Mouse (Mus musculus): ENCODE results near the gene Ush2a.

The Ush2a gene

DNA sequence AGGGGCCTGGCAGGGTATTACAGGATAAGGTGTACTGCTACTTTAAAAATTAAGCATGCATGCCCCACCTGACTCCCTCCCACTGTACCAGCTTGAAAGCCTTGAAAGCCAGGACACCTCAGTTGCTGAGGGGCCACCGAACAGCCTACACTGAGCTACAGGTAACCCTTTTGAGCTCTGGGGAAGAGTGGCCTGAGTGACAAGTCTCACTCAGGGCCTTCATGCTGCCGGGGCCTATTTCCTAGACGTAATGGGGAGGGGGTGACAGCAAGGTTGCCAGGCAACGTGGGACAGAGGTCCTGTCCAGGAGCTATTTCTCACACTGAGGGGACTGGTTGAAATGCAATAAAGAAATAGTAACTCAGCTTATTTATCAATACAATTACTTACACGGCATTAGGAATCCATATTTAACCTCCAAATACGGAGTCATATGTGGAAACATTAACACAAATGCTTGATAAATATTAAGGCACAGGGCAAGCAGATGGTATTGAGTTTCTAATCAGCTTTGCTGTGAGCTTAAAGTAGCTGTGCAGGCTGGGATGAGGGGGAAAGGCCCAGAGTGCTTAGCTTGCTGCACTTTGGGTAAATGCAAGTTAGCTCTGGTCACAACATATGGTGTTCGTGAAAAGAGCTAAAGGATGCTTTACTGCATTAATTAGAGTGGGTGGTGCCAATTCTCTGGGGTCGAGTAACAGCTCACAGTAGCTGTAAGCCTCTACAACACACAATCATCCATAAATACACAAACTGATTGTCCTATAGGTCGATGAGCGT lies at the start of gene Ush2a:
Ush2a (plus strand) TSS at position 121 of the 780 bp plus-strand sequence.
- in situ Hi-C loops (cut with MboI, MseI) = no loop called here

DNA sequence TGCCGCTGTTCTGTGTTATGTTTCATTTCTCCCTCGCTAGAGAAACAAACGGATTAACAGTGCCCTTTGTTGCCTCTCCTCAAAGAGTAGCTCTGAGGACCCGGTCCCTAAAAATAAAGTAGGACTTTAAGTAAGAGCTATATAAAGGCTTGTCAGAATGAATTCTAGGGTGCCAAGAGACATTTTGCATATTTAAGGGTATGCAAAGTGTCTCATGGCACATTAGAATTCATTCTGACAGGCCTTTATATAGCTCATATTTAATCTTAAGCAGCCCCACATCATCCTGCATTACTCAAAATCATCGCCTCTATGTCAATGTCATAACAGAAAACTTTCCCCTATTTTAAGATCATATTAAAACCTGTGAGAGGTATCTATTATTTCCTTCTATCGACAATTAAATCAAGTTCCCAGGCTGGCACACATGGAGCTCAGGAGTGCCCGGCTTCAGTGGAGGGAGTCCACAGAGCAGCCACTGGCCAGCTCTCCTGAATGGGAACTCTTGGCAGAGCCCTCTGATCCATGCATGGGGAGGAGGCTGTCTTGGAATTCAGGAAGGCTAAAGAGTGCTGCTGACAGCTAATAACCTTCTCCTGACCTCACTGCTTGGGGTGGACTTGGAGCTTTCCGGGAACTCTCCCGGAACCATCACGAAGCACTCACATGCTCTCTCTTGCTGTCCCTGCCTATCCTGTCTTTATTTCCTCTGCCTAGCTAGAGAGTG lies 46.8 kb upstream of the Ush2a start:
- in situ Hi-C loops (cut with MboI, MseI) = loop anchor here (10.0 kb wide), 1 partner anchor 1890 kb away; no protein-coding TSS in a partner anchor

DNA sequence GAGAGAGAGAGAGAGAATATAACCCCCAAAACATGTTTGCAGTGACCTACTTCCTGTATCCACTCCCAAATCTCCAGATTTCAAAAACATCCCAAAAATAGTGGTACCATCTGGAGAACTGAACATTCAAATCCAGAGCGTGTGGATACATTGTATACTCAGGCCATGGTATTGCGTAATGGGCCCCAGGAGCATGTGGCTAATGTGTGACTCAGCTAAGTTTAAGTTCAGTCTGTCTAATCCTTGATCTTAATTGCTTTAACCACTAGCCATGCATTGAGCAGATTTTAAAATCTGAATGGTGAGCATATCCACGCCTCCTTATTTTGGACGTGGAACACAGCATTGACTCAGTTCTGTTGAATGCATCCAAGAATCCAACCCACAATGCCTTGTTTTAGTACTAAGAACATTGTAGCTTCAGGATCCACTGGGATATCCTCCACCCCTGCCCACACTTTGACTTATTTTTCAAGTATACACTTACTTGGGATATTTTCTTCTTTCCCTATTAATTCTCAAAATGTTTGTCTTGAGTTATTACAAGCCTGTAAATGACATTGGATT lies 40.5 kb upstream of the Ush2a start:
- in situ Hi-C loops (cut with MboI, MseI) = loop anchor here (10.0 kb wide), 1 partner anchor 153 kb away; no protein-coding TSS in a partner anchor

DNA sequence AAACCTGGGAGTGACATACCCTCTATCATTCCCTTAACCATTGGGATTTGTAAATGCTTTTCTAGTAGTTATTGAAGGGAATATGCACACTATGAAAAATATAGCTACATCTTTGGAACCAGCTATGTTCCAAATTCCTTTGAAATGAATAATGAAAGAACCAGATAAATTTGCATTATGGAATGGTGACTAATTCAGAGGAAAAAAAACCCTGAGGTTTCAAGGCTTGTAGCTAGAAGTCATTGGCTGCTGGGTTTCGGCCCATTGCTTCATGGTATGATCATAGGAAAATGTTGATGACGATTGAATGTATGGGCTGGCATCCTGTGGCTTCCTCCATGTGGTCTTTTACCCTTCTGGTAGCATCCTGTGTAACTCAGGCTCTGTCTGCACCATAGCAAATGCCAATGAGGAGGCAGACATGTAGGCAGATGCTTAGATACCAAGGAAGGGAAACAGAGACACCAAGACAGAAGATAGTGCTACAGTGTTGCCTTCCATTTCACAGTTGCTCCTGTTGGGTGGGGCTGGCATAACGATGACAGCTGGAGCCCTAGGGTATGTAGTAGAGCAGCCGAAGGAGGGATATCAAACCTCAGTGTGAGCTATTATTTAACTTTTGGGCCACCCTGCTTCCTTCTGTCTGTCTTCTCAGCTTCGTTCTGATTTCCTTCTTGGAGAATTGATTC lies 28.6 kb upstream of the Ush2a start:
- in situ Hi-C loops (cut with MboI, MseI) = no loop called here

DNA sequence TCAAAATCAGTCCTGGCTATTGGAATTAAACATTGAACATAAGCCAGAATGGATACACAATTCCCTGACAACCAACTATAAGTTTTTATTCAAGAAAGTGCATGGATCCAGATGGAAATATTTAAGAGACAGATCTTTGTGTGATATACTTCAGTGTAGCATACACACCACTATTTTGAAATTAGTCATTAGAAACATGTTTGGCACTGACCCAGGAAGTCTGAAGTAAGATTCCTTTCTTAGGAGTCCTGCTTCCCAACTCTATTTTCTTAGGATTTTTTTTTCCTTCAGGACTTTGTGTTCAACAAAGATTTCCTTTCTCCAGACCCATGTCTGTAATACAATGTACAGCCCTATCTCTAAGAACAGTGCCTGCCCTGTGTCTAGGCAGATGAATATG lies 23.2 kb upstream of the Ush2a start:
- in situ Hi-C loops (cut with MboI, MseI) = no loop called here

DNA sequence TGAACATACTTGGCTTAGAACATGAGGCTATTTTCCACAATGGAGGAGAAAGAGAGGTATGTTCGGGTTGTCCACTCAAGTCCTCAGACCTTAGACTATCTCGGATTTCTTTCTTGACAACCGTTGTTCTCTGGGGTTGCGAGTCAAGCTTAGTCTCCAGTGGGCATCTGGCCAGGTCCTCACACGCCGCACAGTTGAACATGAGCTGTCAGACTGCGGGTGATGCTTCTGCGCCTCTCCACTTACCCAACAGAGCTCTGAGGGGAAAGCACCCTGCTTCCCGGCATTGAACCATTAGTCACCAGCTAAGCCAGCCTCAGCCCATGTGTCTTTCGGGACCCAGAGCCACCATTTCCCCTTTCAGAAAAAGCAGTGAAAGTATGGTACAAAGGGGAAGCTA lies 20.1 kb upstream of the Ush2a start:
- in situ Hi-C loops (cut with MboI, MseI) = no loop called here

DNA sequence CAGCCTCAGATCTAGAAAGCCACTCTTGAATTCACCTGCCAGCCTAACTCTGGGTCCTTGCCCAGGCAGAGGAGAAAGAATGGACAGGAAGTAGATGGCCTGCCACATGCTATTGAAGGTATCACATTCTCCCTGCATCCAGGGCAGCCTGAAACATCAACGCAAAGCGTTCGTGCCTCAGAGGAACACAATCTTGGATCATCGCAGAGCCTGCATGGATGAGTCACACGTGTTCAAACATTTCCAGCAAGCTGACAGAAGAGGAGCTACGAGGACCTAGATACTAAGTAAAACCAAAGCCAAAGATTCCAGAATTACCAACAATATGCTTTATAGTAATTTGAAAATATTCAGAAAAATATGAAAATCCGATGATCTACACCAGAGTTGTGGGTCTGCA lies 4.3 kb upstream of the Ush2a start:
- in situ Hi-C loops (cut with MboI, MseI) = no loop called here

DNA sequence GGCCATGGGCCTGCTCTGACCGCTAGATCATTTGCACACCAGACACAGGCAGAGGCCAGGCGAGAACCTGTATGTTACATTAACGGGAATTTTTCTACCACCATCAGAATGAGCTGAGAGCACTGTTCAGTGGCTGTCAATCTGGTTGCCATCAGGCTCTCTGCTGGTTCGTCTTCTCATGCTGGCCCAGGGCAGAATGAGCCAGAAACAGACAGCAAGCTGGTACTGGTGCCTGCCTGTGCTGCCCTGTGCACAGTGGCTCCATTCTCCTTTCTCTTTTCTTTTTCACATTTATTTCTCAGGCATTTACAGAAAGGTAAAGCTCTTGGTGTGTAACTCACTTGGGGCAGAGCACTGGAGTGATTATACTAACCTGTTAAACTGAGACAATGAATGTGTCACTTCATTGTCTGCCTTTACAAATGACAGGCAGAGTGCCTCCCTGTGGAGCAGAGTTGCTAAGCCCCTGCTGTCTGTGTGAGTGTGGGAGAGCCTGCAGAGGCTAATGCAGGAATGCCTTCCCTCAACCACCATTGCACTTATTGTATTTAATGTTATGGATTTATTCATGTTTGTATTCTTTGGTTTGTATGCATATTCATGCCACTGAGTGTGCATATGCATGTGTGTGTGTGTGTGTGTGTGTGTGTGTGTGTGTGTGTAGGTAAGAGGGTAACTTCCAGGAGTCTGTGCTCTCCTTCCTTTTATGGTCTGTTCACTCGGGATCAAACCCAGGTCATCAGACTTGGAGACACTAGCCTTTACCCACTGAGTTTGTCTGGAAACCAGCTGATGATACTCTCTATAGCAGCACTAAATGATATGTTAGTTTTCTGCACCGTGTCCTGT lies 1.3 kb upstream of the Ush2a start:
- in situ Hi-C loops (cut with MboI, MseI) = no loop called here

DNA sequence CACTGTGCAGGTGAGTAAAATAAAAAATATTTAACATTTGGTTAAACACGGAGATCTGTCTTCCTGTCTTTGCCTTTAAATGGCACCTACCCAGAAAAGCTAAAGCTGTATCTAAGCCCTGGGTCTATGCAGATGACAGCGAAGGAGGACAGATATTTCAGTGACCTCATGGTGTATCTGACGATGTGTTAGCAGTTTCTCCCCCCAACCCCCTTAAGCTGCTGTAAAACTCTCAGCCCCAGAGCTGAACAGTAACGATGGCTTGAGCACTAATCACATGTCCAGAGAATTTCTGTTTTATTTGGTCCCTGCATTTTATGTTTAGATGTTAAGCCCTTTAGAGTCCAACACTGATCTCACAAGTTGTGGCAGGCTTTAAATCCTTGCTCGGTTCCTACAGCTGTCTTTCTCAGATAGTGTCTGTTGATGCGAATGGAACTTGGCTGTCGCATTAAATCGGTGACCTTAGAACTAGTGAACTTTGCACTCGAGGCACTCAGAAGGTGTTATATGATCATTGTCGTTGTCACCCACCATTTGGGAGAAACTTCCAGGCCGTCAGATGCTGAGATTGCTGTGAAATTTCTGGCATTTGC lies 5.4 kb downstream of the Ush2a start:
- in situ Hi-C loops (cut with MboI, MseI) = no loop called here

DNA sequence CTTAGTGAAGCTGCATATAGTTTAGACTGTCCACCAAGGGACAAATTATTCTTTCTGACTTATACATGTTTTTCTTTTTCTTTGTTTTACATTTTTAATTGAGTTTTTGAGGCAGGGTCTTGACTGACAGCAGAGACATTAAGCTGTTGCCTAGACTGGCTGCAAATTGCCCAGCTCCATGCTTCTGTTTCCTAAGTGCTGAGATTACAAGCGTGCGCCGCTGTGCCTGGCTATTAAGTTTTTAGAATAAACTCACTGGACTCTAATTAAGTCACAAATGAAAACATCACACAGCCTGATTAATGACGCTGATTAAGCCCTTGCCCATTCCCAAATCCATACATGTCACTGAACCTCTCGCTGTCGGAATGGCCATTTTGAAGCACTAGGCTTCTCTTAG lies 7.2 kb downstream of the Ush2a start:
- in situ Hi-C loops (cut with MboI, MseI) = no loop called here

DNA sequence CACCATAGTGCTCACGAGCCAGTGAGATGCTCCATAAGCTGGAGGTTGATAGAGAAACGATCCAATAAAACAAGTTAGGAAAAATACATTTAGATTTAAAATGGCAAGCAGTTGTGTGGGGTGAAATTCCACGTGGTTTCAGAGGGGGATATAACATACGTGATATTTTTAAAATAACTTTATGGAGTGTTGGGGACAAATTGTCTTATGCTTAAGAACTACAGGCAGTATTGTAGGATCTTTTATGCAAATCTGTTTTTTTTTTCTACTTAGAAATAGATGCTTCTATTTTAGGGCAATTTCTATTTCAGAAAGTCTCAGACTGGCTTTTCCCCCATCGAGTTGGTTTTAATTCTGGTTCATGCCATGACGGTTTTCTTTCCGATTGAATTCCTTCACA lies 51.5 kb downstream of the Ush2a start:
- in situ Hi-C loops (cut with MboI, MseI) = no loop called here

DNA sequence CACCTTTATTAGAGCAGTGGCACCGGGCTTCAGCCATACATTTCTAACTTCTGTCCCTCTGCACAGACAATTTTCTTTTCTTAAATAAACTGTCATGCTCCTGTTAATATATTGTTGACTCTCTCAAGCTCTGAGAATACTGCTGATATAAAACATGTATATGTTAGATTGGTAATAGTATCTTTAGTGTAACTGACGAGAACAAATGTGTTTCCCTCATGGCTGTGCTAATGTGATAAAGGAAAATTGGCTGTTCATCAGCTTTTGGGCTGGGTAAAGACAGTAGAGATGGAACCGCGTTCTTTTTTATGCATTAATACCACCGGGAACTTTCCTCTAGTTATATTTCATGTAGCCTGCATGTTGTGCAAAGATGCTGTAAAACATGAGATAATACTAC lies 54.8 kb downstream of the Ush2a start:
- in situ Hi-C loops (cut with MboI, MseI) = no loop called here

DNA sequence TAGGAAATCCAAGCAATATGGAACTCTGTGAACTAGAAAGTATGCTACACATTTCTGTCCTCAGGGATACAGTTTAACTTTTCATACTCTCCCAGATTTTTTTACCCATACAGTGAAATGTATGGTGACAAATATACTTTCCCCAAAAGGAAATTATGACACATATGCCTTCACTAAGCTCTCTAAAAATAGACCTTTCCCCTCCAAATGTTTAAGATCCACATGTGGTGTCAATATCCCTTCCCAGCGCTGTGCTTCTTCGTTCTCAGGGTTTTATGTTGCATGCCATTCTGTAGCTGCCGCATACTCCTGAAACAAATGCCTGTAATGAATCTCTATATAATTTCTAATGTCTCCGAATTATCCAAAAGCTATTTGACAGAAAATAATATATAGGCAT lies 58.4 kb downstream of the Ush2a start:
- in situ Hi-C loops (cut with MboI, MseI) = no loop called here

DNA sequence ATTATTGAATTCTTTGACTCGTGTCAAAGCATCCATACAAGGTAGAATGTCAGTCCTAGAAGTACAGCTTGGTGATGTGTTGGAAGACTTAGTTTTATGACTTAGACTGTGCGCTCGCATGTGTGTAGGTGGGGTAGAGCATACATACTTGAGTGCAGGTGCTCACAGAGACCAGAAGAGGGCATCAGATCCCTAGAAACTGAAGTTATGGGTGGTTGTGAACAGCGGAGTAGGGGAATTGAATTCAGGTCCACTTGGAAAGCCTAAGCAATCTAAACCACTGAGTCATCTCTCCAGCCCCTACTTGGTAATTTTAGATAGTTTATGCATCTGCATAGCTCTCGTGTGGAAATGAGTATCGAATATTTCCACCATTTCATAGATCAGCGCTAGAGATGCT lies 59.7 kb downstream of the Ush2a start:
- in situ Hi-C loops (cut with MboI, MseI) = no loop called here

DNA sequence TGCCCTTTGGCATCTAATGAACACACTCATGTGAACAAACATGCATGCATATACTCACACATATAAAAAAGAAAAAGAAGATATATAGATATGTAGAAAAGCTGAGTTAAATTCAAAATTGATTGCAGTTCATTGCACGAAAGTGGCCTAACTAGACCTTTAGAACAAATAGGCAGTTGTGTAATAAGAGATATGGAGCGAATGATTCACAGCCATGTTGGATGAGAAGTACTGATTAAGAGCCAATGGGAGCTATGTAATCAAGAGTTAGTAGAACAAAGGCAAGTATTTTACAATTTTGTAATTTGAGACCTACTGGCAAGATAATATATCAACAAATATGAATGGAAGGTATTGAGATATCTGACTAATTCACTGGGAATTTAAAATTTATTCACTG lies 68.6 kb downstream of the Ush2a start:
- in situ Hi-C loops (cut with MboI, MseI) = no loop called here

DNA sequence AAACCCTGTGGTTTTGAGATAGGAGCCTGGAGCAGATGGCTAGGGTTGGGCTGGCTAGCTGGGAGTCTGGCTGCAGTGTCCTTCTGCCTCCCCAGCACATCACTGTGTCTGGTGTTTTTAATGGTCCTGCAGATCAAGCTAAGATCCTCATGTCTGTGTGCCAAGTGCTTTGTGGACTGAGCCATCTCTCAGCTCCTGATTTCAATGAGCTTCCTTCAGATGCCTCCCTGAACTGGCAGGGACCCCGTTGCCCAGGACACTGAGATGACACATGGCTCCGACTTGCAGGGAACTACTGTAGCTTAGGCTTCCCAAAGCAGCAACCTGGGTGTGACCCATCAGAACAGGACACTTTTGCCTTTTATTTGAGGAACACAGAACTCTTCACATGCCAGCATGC lies 72.1 kb downstream of the Ush2a start:
- in situ Hi-C loops (cut with MboI, MseI) = no loop called here

DNA sequence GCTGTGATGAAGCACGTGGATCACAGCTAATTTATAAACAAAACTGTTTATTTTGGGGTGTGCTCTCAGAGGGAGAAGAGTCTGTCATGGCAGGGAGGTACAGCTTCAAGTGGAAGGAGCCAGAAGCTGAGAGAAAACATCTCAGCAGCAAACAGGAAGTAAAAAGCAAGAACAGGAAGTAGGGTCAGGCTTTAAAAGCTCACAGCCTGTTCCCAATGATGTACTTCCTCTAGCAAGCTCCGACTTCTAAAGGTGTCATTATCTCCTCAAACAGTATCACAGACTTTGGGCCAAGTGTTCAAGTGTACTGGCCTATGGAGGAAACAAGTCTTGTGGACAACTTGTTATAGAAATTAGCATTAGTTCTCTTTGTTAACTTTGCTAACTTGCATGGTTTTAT lies 85.9 kb downstream of the Ush2a start:
- in situ Hi-C loops (cut with MboI, MseI) = no loop called here

DNA sequence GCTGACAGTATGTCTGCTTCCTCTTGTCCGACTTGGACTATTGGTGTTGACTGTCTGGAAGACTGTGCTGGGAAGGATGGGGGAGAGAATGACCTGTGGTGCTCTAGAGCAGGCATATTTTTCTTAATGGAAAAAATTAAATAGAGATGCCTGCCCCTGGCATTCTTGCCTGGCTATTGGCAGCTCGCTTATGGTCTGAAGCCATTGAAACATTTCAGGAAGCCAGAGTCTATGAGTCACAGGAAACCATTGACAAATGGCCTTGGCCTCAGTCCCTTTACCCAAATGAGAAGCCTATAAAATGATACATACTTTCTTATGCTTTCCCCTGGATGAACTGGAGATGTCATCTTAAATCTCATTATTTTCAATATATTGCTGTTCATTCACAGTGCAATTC lies 92.9 kb downstream of the Ush2a start:
- in situ Hi-C loops (cut with MboI, MseI) = no loop called here

DNA sequence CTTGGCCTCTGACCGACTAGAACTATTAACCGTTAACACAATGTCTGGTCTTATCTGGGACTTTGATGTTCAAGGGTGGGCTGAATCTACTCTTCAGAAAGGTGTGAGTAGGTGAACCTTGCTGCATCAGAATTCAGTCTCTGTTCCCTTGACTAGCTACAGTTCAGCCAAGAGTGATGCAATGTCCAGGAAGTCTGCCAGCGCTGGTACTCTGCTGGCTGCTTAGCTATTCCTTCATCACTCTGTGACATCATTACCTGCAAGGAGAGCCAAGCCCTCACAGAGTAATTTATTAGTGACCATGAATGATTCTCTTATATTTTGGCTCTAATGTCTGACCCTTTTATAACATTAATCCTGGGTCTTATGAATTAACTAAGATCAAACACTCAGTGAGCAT lies 101.7 kb downstream of the Ush2a start:
- in situ Hi-C loops (cut with MboI, MseI) = no loop called here

DNA sequence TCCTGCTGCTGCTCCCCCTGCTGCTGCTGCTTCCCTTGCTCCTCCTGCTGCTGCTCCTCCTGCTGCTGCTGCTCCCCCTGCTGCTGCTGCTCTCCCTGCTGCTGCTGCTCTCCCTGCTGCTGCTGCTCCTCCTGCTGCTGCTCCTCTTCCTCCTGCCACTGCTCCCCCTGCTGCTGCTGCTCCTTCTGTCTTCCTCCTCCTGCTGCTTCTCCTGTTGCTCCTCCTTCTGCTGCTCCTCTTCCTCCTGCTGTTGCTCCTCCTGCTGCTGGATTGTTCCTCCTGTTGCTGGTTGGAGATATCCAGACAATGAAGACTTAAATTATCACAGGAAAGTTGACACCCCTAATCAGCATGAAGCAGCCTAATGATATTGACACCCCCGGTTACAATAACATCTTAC lies 123.4 kb downstream of the Ush2a start:
- in situ Hi-C loops (cut with MboI, MseI) = no loop called here

DNA sequence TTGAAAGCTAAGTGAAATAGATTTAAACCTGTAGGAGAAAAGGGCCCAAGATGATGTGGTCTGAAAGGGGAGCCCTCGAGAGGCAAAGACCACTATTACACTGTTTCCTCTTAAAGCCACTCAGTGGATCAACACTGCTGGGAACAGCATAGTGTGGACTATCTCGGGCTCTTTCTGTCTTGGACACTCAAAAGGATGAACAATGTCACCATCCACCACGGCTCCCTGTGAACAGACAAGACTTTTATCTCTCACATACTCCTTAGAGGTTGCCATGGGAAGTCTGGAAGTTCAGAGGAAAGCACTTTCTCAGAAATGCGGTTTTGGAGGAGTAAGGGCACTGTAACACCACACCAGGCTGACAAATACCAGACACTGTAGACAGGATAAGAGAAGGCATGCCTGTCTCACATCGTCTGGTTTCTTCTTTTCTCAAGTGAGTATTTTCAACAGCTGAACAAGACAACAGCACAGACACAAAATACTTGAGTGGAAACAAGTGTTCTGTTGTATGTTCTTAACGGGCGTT lies 124.0 kb downstream of the Ush2a start:
- in situ Hi-C loops (cut with MboI, MseI) = no loop called here

Data from T-helper 1 cell (primary cell).